Mouse (Mus musculus) thymus, adult 2 months (tissue): Measurements from ENCODE around the gene Hist1h2bm. TPM values are rescaled to one million over a fixed set of nuclear protein-coding genes. Genes with fewer than 3 reads are reported as not detected.
"Not testable (repeated sequence)": the region's sequence is repeated elsewhere in the genome, so short reads cannot be mapped to it uniquely, and the experiment has no call there.

Experiments
- DNase-seq: peaks from one replicate; pipeline ENCODE4 v3.0.0; 2021
- H3K27ac ChIP-seq: fragments of 200-500 bp; 2 replicates; pipeline ENCODE4 v1.5.1; 2012; ENCODE audit warnings: low read length, control low read depth; ENCODE audit not compliant: control insufficient read depth, insufficient read depth
- H3K27me3 ChIP-seq: fragments of 200-500 bp; 2 replicates; pipeline ENCODE4 v1.6.1; 2012; ENCODE audit warnings: mild to moderate bottlenecking, low read length, moderate library complexity, mixed read lengths; ENCODE audit not compliant: control insufficient read depth, insufficient read depth
- H3K36me3 ChIP-seq: fragments of 200-500 bp; 2 replicates; pipeline ENCODE4 v1.6.1; 2012; ENCODE audit warnings: mild to moderate bottlenecking, low read length, moderate library complexity; ENCODE audit not compliant: control insufficient read depth, insufficient read depth
- H3K4me1 ChIP-seq: fragments of 200-500 bp; replicated peaks from 2 replicates; pipeline ENCODE4 v1.6.1; 2012; ENCODE audit warnings: low read length; ENCODE audit not compliant: control insufficient read depth, insufficient read depth
- H3K4me3 ChIP-seq: fragments of 200-500 bp; 2 replicates; pipeline ENCODE4 v1.5.1; 2012; ENCODE audit warnings: mild to moderate bottlenecking, low read length, control low read depth, moderate library complexity; ENCODE audit not compliant: control insufficient read depth, insufficient read depth
- CTCF ChIP-seq: fragments of 200-500 bp; IDR thresholded peaks from 2 replicates; pipeline ENCODE4 v1.5.1; 2012; ENCODE audit warnings: mild to moderate bottlenecking, control low read depth, low read length, moderate library complexity, borderline replicate concordance; ENCODE audit not compliant: control insufficient read depth, poor library complexity, insufficient read depth; ENCODE audit errors: extremely low read depth
- POLR2A ChIP-seq: fragments of 200-500 bp; IDR thresholded peaks from 2 replicates; pipeline ENCODE4 v1.6.1; 2012; ENCODE audit warnings: mild to moderate bottlenecking, low read length, control low read depth, moderate library complexity; ENCODE audit not compliant: control insufficient read depth, poor library complexity, insufficient read depth; ENCODE audit errors: extremely low read depth
- WGBS: fragments of 180-500 bp; shearing (Covaris S2); methylation state at CpG from one replicate; pipeline ENCODE4 v1.1.7; 2018; 5-methylcytosine and 5-hydroxymethylcytosine counted together
- polyA plus RNA-seq: library from polyadenylated mRNA; depleted of rRNA; stranded (reverse); fragments of >200 nt; gene quantifications from 2 replicates; pipeline ENCODE4 v1.2.3, GENCODE M21; 2012; rRNA removed

The Hist1h2bm gene
- polyA plus RNA-seq = 76.1 and 110 TPM in 2 replicates

DNA sequence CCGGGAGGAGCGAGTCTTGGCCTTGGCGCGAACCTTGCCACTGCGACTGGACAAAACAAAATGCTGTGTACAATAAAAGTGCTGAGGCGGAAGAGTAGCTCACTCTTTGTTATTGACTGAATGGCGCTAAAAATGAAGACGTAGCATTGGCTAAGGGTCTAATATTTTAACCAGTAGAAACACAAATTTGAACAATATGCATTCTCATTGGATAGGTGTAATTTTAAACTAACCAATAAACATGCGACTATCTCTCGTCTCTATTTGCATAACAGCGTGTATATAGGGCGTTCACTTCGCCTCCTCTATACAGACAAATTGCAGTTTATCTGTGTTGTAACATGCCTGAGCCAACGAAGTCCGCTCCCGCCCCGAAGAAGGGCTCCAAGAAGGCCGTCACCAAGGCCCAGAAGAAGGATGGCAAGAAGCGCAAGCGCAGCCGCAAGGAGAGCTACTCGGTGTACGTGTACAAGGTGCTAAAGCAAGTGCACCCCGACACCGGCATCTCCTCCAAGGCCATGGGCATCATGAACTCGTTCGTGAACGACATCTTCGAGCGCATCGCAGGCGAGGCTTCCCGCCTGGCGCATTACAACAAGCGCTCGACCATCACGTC, at the start of gene Hist1h2bm:
Hist1h2bm (plus strand) TSS at position 288 of the 616 bp plus-strand sequence.
- peak; percentile 54; the same call in 1 of the 2 replicates for TF ChIP-seq POLR2A
- not testable (repeated sequence) for H3K4me1 ChIP-seq, H3K27me3 ChIP-seq, H3K36me3 ChIP-seq
- Histone ChIP-seq H3K4me3 (peak within 1 kb of the TSS; percentile 52), H3K27ac (peak within 1 kb of the TSS; percentile 67)
- peak; percentile 67 for DNase-seq
- under 1% methylated on average over 37 of the region's 37 CpGs for whole genome bisulfite sequencing

- WGBS = 86% methylated on average over 2 of the region's 2 CpGs
Observed at GRCm38 (mm10) chr13:21677305-21677704, 44.5 kb upstream of the Hist1h2bm start, which contains the start of gene Olfr1360. Olfr1360 (minus strand) TSS chr13:21677405.

GRCm38 (mm10) chr13:21697811-21698210, 24.0 kb upstream of the Hist1h2bm start, which contains the start of gene Olfr1359:
Olfr1359 (plus strand) TSS chr13:21698111.
- Histone ChIP-seq H3K36me3 (no peaks in the 10 kb centered on the region), H3K27ac (no peak within 1 kb of the TSS), H3K27me3 (no peaks in the 10 kb centered on the region; the same call in 1 of the 2 replicates), H3K4me1 (no peaks in the 10 kb centered on the region), H3K4me3 (no peak within 1 kb of the TSS)
- TF ChIP-seq POLR2A (no peak), CTCF (no peak)
- DNase-seq = no peak

More at GRCm38 (mm10) chr13:21677305-21677704, 44.5 kb upstream of the Hist1h2bm start, which contains the start of gene Olfr1360:
- Histone ChIP-seq H3K36me3 (no peaks in the 10 kb centered on the region), H3K4me3 (no peak within 1 kb of the TSS), H3K27ac (no peak within 1 kb of the TSS), H3K27me3 (no peaks in the 10 kb centered on the region), H3K4me1 (no peaks in the 10 kb centered on the region)
- TF ChIP-seq POLR2A = no peak
- TF ChIP-seq CTCF = no peak
- no peak for DNase-seq

- no peak overlapping the region for H3K27ac ChIP-seq
- no peaks in the 10 kb centered on the region for H3K4me1 ChIP-seq
- DNase-seq = no peak
- no peak overlapping the region for H3K4me3 ChIP-seq
- no peaks in the 10 kb centered on the region for H3K36me3 ChIP-seq
- TF ChIP-seq CTCF = no peak
- TF ChIP-seq POLR2A = no peak
- no peaks in the 10 kb centered on the region; the same call in 1 of the 2 replicates for H3K27me3 ChIP-seq
- 74% methylated on average over 4 of the region's 4 CpGs for WGBS
Observed at GRCm38 (mm10) chr13:21706669-21707068, 15.2 kb upstream of the Hist1h2bm start.

GRCm38 (mm10) chr13:21710031-21710711, 11.7 kb upstream of the Hist1h2bm start:
- peak; percentile 92 for DNase-seq
- peak overlapping the region; percentile 81 for H3K27ac ChIP-seq
- no peaks in the 10 kb centered on the region for H3K36me3 ChIP-seq
- no peaks in the 10 kb centered on the region for H3K27me3 ChIP-seq
- TF ChIP-seq CTCF = peak; percentile 76
- TF ChIP-seq POLR2A = no peak
- H3K4me3 ChIP-seq = peak overlapping the region; percentile 93
- under 1% methylated on average over 32 of the region's 32 CpGs for WGBS
- peaks cover 2% of the 10 kb centered on the region for H3K4me1 ChIP-seq

DNA sequence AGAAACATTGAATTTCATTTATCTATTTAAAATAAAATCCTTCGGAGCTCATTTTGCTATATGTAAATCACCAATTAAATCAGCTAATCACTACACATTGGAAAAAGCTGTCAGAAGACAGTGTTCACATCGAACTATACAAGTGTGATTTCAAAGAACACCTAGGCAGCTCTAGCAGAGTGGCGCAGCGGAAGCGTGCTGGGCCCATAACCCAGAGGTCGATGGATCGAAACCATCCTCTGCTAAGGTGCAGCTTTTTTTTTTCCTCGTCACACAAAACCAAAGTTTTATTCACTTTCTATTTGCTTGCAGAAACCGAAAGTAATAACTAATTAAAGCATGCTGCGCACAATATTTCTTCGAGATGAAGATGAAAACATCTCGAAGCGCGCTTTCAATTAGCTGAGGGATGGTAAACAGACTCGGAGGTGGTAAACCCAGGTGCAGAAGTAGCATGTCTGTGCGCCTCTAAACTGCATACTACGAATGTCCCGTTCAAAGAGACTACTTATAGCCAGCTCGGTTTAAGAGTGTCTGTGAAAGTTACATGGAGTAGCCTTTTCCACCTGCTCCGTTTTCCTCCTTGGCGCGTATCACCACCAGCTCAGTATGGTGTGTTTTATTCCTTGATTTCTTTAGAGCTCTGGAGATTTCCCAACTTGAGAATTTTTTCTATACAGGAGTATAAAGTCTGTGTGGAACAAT, 10.9 kb upstream of the Hist1h2bm start:
- H3K4me3 ChIP-seq = peak overlapping the region; percentile 3; the same call in 1 of the 2 replicates
- no peaks in the 10 kb centered on the region for H3K27me3 ChIP-seq
- peaks cover 2% of the 10 kb centered on the region for H3K4me1 ChIP-seq
- no peaks in the 10 kb centered on the region for H3K36me3 ChIP-seq
- H3K27ac ChIP-seq = peak overlapping the region; percentile 48; the same call in 1 of the 2 replicates
- DNase-seq = peak; percentile 85
- WGBS = 4% methylated on average over 22 of the region's 22 CpGs
- TF ChIP-seq CTCF = no peak
- no peak for TF ChIP-seq POLR2A
